Mouse (Mus musculus): ENCODE measurements around the gene Zfp385a. TPM values are rescaled to one million over a fixed set of nuclear protein-coding genes. Genes with fewer than 3 reads are reported as not detected.

Gene Zfp385a
- polyA plus RNA-seq, 1 experiment from 2014 or later = 20.9 TPM

DNA sequence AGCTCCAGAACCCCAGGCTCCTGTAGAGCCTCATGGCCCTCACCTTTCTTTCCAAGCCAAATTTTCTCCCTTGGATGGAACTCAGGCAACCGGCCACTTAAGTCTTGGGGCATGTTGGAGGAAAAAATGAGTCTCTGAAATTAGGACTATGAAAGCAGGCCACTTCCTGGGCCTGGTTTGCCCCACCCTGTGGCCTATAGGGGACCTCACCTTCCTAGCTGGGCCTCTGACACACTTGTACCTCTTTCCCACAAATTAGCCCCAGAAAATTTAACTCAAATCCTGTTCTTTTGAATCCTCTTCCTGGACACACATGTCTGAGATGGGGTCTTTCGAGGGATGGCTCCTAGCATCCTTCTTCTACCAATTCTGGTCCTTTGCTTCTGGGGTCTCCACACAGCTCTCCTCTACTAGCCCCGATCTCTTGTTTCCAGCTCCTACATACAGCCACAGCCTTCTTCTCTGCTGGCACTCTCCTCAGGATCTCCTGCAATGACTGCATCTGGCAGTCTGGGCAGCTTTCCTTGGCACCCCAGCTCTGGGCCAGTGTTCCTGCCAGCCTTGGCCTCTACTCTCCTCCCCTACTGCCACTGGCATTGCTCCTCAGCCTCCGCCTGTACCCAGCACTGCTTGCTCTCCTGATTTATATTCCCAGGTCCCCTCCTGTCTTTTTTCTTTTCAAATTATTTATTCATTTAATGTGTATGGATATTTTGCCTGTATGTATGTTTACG is 20.1 kb upstream of the Zfp385a start:
- WGBS = 92% methylated on average over 5 of the region's 5 CpGs

DNA sequence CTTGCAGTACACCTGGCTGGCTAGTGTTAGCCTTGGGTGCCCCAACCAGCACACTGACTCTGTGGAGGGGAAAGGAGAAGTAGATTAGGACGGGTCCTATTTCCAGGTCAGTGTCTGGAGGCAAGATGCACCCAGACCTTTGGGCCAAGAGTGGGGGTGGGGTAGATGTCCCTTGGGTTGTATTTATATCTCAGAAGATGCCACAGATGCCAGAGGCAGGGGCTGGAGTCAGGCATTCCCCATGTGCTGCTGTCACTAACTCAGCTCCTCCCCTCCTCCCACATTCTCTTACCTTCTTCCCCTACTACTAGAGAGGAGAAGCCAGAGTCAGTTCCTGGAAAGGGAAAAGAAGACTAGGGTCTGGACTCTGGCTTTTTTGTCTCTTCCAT is 19.2 kb upstream of the Zfp385a start:
- H3K9ac ChIP-seq = no peak overlapping the region
- H3K27me3 ChIP-seq (replicated peaks) = no peaks in the 10 kb centered on the region; the same call in 1 of the 2 replicates
- no peak overlapping the region for H3K4me2 ChIP-seq (replicated peaks)
- H3K4me3 ChIP-seq = no peak overlapping the region
- no peaks in the 10 kb centered on the region for H3K36me3 ChIP-seq
- 54% methylated on average over 1 of the region's 1 CpGs for WGBS
- H3K9me3 ChIP-seq = no peaks in the 10 kb centered on the region
- H3K27ac ChIP-seq = no peak overlapping the region
- 0 out of 2 replicates have a peak, but pooled peaks have one; percentile 13 for ATAC-seq (ENCODE audit: low FRiP score, low read depth)
- H3K4me1 ChIP-seq = peaks cover 6% of the 10 kb centered on the region; the same call in 1 of the 2 replicates

More for the DNA sequence above, 20.1 kb upstream of the Zfp385a start:
- H3K9me3 ChIP-seq = no peaks in the 10 kb centered on the region
- H3K4me3 ChIP-seq = no peak overlapping the region
- H3K4me2 ChIP-seq (replicated peaks) = no peak overlapping the region
- H3K9ac ChIP-seq = no peak overlapping the region
- ATAC-seq (ENCODE audit: low FRiP score, low read depth) = no peak
- H3K4me1 ChIP-seq = peaks cover 6% of the 10 kb centered on the region; the same call in 1 of the 2 replicates
- H3K36me3 ChIP-seq = no peaks in the 10 kb centered on the region
- H3K27ac ChIP-seq = no peak overlapping the region
- H3K27me3 ChIP-seq (replicated peaks) = no peaks in the 10 kb centered on the region; the same call in 1 of the 2 replicates

GRCm38 (mm10) chr15:103358278-103359121 is 18.6 kb upstream of the Zfp385a start:
- Histone ChIP-seq H3K27me3 (replicated peaks) (no peaks in the 10 kb centered on the region), H3K4me3 (no peak overlapping the region), H3K4me2 (replicated peaks) (no peak overlapping the region), H3K4me1 (peaks cover 6% of the 10 kb centered on the region; the same call in 1 of the 2 replicates), H3K9ac (no peak overlapping the region), H3K36me3 (no peaks in the 10 kb centered on the region), H3K27ac (no peak overlapping the region), H3K9me3 (no peaks in the 10 kb centered on the region)
- 0 out of 2 replicates have a peak, but pooled peaks have one; percentile 61 for ATAC-seq (ENCODE audit: low FRiP score, low read depth)
- WGBS = 39% methylated on average over 4 of the region's 4 CpGs

GRCm38 (mm10) chr15:103357817-103358216 is 17.9 kb upstream of the Zfp385a start:
- H3K4me1 ChIP-seq = peaks cover 6% of the 10 kb centered on the region; the same call in 1 of the 2 replicates
- no peaks in the 10 kb centered on the region for H3K9me3 ChIP-seq
- no peaks in the 10 kb centered on the region for H3K36me3 ChIP-seq
- no peak for ATAC-seq (ENCODE audit: low FRiP score, low read depth)
- 79% methylated on average over 4 of the region's 4 CpGs for WGBS
- H3K27me3 ChIP-seq (replicated peaks) = no peaks in the 10 kb centered on the region
- no peak overlapping the region for H3K4me2 ChIP-seq (replicated peaks)
- no peak overlapping the region for H3K9ac ChIP-seq
- no peak overlapping the region for H3K4me3 ChIP-seq
- no peak overlapping the region for H3K27ac ChIP-seq

- H3K9ac ChIP-seq = no peak overlapping the region
- no peak overlapping the region for H3K27ac ChIP-seq
- H3K27me3 ChIP-seq (replicated peaks) = no peaks in the 10 kb centered on the region
- WGBS = 87% methylated on average over 4 of the region's 4 CpGs
- peaks cover 6% of the 10 kb centered on the region; the same call in 1 of the 2 replicates for H3K4me1 ChIP-seq
- H3K36me3 ChIP-seq = peaks cover 7% of the 10 kb centered on the region; the same call in 1 of the 2 replicates
- ATAC-seq (ENCODE audit: low FRiP score, low read depth) = no peak
- no peaks in the 10 kb centered on the region for H3K9me3 ChIP-seq
- no peak overlapping the region for H3K4me2 ChIP-seq (replicated peaks)
- no peak overlapping the region for H3K4me3 ChIP-seq
Observed at GRCm38 (mm10) chr15:103356130-103356529, 16.2 kb upstream of the Zfp385a start.

- Histone ChIP-seq H3K27me3 (replicated peaks) (no peaks in the 10 kb centered on the region), H3K4me1 (peaks cover 6% of the 10 kb centered on the region; the same call in 1 of the 2 replicates), H3K4me2 (replicated peaks) (no peak overlapping the region), H3K27ac (no peak overlapping the region), H3K9me3 (no peaks in the 10 kb centered on the region), H3K9ac (no peak overlapping the region), H3K4me3 (no peak overlapping the region), H3K36me3 (peaks cover 14% of the 10 kb centered on the region)
- ATAC-seq (ENCODE audit: low FRiP score, low read depth) = no peak
- 81% methylated on average over 4 of the region's 4 CpGs for WGBS
Observed at GRCm38 (mm10) chr15:103355420-103355819, 15.5 kb upstream of the Zfp385a start.

DNA sequence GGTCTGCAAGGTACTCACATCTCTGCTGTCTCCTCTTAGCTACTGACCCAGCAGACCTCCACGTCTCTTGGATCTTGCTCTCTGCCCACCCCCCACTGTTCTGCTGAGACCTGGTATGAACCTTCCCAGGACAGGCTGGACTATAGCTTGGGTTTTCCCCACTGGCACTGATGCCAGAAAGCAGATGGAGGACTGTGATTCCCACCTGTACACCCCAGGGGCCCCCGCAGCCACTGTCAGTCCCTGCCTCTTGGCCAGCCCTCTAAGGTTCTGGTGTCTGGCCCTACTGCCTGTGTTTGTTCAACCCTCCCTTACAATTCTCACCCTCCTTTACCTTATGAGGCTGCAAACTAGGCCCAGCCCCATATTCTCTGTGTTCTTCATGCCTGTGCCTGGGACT is 14.8 kb upstream of the Zfp385a start:
- Histone ChIP-seq H3K4me1 (peaks cover 6% of the 10 kb centered on the region; the same call in 1 of the 2 replicates), H3K4me2 (replicated peaks) (no peak overlapping the region), H3K27ac (no peak overlapping the region), H3K27me3 (replicated peaks) (no peaks in the 10 kb centered on the region), H3K9ac (no peak overlapping the region), H3K9me3 (no peaks in the 10 kb centered on the region), H3K4me3 (no peak overlapping the region), H3K36me3 (peaks cover 16% of the 10 kb centered on the region)
- no peak for ATAC-seq (ENCODE audit: low FRiP score, low read depth)
- WGBS = 82% methylated on average over 2 of the region's 2 CpGs

GRCm38 (mm10) chr15:103353511-103354256 is 13.8 kb upstream of the Zfp385a start:
- Histone ChIP-seq H3K9ac (no peak overlapping the region), H3K4me1 (peaks cover 2% of the 10 kb centered on the region; the same call in 1 of the 2 replicates), H3K27me3 (replicated peaks) (no peaks in the 10 kb centered on the region), H3K4me2 (replicated peaks) (no peak overlapping the region), H3K27ac (no peak overlapping the region), H3K9me3 (no peaks in the 10 kb centered on the region), H3K4me3 (no peak overlapping the region), H3K36me3 (peaks cover 16% of the 10 kb centered on the region)
- WGBS = 93% methylated on average over 11 of the region's 11 CpGs
- ATAC-seq (ENCODE audit: low FRiP score, low read depth) = no peak

DNA sequence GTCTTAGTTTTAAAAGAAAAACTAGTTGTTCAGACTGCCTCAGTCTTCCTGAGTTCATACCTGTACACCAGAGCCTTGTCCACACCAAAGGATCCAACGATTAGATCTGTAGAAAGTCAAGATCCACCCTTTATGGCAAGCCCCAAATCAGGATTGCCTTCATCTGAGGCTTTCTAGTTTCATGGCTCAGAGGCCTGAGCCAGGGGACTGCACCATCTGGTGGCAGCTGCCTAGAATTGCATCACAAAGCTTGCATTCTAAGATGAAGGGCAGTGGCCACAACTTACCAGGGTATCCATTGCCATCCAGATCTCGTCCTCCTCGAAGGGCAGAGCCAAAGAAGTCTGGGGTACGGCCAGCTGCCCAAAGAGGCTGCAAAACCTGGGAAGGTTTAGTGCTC is 13.0 kb upstream of the Zfp385a start:
- peaks cover 16% of the 10 kb centered on the region for H3K36me3 ChIP-seq

DNA sequence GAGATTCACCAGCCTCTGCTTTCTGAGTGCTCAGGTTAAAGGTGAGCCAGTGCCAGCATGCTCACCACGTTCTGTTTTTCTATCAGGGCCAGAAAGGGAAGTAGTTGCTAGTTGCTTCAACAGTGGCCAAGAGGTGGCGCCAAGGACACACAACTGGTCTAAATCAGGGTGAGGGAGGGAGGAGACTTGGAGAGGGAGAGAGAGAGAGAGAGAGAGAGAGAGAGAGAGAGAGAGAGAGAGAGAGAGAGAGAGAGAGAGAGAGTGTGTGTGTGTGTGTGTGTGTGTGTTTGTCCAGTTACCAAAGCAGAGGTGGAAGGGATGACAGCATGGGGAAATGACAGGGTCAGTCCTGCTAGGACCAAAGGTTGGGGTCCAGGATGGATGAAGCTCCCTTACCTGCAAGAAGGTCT is 7.4 kb upstream of the Zfp385a start:
- no peak overlapping the region for H3K4me3 ChIP-seq
- no peak overlapping the region for H3K9ac ChIP-seq
- WGBS = 12% methylated on average over 2 of the region's 2 CpGs
- H3K4me1 ChIP-seq = no peaks in the 10 kb centered on the region
- ATAC-seq (ENCODE audit: low FRiP score, low read depth) = no peak
- peaks cover 20% of the 10 kb centered on the region for H3K36me3 ChIP-seq
- no peak overlapping the region for H3K27ac ChIP-seq
- H3K27me3 ChIP-seq (replicated peaks) = no peaks in the 10 kb centered on the region
- H3K9me3 ChIP-seq = no peaks in the 10 kb centered on the region
- H3K4me2 ChIP-seq (replicated peaks) = no peak overlapping the region

More for the DNA sequence above, 13.0 kb upstream of the Zfp385a start:
- H3K4me2 ChIP-seq (replicated peaks) = no peak overlapping the region
- ATAC-seq (ENCODE audit: low FRiP score, low read depth) = no peak
- no peak overlapping the region for H3K4me3 ChIP-seq
- 50% methylated on average over 4 of the region's 4 CpGs for WGBS
- H3K9ac ChIP-seq = no peak overlapping the region
- H3K4me1 ChIP-seq = no peaks in the 10 kb centered on the region
- H3K9me3 ChIP-seq = no peaks in the 10 kb centered on the region
- no peaks in the 10 kb centered on the region for H3K27me3 ChIP-seq (replicated peaks)
- no peak overlapping the region for H3K27ac ChIP-seq

GRCm38 (mm10) chr15:103345789-103346188 is 5.9 kb upstream of the Zfp385a start:
- 0 out of 2 replicates have a peak, but pooled peaks cover 2% of the 10 kb centered on the region for H3K4me1 ChIP-seq
- no peak overlapping the region for H3K4me2 ChIP-seq (replicated peaks)
- peaks cover 10% of the 10 kb centered on the region; the same call in 1 of the 2 replicates for H3K36me3 ChIP-seq
- no peaks in the 10 kb centered on the region for H3K9me3 ChIP-seq
- no peak overlapping the region for H3K9ac ChIP-seq
- WGBS = 86% methylated on average over 6 of the region's 6 CpGs
- no peak for ATAC-seq (ENCODE audit: low FRiP score, low read depth)
- no peak overlapping the region for H3K27ac ChIP-seq
- no peak overlapping the region for H3K4me3 ChIP-seq
- H3K27me3 ChIP-seq (replicated peaks) = peaks cover 7% of the 10 kb centered on the region
